Mouse (Mus musculus) inflammation-experienced regulatory T-cells, adult 6 months (primary cell): Measurements from ENCODE around the gene D930048N14Rik. TPM values are rescaled to one million over a fixed set of nuclear protein-coding genes. Genes with fewer than 3 reads are reported as not detected.
"Not testable (repeated sequence)": the region's sequence is repeated elsewhere in the genome, so short reads cannot be mapped to it uniquely, and the experiment has no call there.

ENCODE experiments used
- ATAC-seq: one replicate; pipeline ENCODE4 v1.8.0; 2017
- polyA plus RNA-seq, 3 experiments: library from polyadenylated mRNA; unstranded; fragments of 100-300 nt; shearing (Covaris generic); gene quantifications; one replicate each; pipeline ENCODE4 v1.2.1; 2017

D930048N14Rik gene
- polyA plus RNA-seq, 3 experiments from 2014 or later: 0.86 to 1.5 (median 1.0) TPM

DNA sequence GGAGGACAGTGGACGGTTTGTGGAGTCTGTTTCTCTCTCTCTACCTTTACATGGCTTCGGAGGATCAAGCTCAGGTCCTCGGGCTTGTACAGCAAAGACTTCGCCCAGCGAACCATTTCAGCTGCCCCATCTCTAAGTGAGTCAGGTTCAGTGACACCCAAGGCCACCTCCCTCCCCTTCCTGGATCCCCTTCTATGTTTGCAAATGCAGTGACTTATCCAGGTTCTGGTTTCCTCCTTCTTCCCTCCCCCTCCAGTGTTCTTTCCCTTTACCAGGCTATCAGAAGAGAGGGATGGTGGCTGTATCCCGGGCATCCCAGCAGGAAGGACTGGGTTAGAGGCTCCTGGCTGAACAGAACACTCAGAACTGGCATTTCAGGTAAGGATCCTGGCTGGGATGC, 3.0 kb downstream of the D930048N14Rik start:
- no peak for ATAC-seq

DNA sequence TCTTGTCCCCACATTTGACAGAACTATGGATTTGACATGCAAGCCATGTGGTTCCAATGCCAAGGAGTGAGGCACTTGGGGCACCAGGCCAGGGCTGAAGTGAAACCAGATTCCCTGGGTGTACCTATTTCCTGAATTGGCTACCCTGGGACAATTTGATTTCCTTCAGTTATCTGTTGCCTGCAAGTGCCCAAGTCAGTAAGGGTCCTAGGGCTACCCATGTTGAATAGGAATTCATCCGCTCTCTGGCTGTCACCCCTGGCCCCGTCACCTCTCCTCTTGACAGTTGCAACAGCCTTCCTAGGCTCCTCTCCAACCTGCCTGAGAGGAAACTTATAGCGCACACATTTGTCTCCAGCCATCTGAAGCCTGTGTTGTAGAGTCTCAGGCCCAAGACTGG, 4.1 kb downstream of the D930048N14Rik start:
- ATAC-seq: no peak

DNA sequence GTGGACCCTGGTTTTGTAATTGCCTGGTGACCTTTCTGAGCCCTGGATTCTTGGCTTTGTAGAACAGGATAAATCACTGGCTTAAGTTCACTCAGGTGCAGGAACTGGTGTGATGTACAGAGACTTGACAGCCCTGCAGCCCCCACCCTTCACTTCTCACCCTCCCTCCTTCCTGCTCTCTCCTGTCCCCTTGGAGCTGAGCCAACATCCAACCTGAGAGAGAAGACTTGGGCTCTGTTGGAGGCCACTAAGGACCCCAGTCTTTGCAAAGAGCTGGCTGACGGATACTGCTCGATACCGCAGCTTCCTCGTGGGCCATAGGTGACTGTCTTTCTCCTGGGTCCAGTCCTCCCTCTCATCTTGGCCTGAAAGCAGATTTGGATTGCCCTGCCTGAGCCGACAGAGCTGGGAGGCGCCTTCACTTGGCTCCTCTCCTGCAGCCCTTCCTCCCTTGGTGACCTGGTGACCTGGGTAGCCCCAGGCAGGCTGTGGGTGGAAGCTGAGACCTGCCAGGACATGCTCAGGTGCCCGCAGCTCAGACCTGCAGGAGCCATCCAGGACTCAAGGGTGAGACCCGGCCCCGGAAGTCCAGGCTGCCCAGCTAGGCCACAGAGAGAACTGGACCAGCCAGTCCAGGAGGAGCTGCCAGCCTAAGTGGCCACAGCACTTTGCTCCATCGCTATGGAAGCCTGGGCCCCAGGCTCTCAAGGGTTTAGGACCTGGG, 6.2 kb downstream of the D930048N14Rik start:
- ATAC-seq: no peak

DNA sequence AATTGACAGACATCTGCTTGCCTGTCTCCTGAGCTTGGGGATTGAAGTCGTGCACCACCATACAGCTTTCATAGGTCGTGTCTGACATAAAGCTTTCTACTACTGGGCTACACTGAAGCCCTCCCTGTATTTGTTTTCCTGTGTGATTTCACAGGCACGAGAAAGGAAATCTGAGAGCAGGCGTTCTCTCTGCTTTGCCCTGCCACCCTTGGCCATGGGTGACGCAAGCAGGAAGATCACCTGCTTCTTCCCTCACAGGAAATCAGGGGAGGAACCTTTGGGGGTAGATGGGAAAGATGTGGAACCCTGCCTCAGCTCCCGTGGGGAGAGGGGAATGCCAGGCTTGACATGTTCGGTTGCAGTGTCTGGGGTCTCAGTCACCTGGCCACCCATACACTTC, 7.5 kb downstream of the D930048N14Rik start:
- ATAC-seq: no peak

DNA sequence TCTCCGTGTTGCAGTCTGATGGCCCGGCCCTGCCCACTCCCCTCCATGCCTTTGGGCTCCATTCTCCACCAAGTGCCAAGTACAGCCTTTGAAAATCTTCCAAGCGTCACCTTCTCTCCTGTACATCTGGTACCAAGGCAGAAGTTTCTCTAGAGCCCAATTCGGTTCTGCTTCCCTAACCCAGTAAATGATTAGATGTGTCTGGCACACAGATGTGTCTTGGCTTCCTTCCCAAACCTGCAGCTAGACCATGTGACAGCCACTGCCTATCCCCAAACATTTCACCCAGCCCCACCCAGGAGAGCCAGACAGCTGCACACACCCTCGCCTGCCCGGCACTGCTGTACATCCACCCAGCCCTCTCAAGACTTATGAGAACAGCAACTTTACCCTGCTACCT, 8.0 kb downstream of the D930048N14Rik start:
- ATAC-seq: no peak

DNA sequence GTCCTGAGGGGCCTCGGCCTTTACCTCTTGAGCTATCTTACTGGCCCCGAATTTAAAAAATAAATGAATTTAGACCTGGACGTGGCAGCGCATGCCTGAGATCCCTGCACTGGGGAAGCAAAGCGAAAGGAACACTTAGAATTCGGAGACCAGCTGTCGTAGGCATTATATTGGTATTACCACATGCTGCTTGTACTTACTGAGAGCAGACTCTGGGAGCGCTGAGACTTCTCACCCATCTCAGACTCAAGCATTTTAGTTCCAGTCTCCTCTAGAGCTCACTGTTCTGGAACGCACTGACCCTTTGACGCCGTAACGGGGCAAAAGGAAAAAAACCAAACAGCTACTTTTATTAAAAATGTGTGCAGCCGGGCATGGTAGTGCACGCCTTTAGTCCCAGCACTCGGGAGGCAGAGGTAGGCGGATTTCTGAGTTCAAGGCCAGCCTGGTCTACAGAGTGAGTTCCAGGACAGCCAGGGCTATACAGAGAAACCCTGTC, 11.2 kb downstream of the D930048N14Rik start:
- no peak for ATAC-seq

DNA sequence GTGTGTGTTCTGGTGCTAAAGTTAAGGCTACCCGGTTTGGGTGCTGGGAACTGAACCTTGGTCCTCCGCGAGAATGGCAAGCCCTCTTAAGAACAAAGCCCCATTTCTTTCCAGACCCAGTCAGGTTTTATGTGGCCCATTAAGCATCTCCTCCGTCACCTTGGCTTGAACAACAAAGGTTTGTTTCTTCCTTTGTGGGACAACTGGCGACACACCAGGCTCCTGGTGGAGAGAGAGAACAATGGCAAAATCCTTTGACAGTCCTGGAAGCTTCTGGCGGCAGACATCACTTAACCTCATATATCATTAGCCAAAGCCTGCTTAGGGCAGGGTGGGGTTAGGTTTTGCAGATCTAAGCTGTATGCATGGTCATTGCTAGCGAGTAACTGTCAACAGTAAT, 11.9 kb downstream of the D930048N14Rik start:
- ATAC-seq: no peak

DNA sequence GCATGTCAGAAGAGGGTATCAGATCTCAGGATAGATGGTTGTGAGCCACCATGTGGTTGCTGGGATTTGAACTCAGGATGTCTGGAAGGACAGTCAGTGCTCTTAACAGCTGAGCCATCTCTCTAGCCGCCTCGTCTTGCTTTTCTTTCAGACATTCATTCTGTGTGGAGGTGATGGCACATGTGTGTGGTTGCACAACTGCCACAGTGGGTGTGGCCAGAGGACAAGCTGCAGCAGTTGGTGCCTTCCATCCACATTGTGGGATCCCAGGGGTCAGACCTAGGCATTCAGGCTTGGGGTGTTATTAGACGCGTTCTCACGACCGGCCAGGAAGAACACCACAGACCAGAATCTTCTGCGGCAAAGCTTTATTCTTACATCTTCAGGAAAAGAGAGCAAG, 14.0 kb downstream of the D930048N14Rik start:
- not testable (repeated sequence) for ATAC-seq

DNA sequence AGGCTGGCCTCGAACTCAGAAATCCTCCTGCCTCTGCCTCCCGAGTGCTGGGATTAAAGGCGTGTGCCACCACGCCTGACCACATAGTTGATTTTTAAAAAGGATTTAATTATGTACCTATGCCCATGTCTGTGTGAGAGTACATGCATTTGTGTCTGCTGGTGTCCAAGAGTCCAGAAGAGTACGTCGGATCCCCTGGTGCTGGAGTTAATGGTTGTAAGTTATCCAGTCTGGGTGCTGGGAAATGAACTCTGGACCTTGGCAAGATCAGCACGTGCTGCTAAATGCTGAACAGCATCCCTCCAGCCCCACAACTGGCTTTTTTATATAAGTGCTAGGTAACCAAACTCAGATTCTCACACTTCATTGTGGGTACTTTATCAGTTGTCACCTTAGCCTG, 20.1 kb downstream of the D930048N14Rik start:
- no peak for ATAC-seq

DNA sequence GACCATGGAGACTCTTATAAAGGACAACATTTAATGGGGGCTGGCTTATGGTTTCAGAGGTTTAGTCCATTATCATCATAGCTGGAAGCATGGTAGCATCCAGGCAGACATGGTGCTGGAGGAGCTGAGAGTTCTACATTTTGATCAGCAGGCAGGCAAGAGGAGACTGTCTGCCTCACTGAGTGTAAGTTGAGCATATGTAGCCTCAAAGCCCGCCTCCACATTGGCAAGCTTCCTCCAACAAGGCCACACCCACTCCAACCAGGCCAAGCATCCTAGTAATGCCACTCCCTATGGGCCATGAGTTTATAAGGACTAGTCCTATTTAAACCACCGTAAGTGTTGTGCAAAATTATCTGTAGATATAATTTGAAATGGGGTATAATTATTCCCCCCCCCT, 20.6 kb downstream of the D930048N14Rik start:
- ATAC-seq: no peak

DNA sequence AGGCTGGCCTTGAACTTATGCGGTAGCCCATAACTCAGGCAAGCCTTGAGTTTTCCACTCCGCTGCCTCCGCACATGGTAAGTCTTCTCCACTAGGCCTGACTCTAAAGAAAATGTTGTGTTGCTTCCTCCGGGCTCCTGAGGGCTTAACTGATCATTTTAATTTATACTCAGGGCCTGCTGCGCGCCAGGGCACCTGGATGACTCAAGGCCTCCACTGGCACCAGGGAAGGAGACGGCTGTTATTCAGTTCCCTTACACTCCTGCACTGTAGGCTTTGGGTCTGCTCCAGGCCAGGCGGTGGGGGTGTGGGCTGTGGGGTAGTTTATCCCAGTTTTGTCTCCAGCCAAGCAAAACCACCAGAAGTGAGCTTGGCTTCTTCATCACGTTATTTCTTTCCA, 22.5 kb downstream of the D930048N14Rik start:
- no peak for ATAC-seq

DNA sequence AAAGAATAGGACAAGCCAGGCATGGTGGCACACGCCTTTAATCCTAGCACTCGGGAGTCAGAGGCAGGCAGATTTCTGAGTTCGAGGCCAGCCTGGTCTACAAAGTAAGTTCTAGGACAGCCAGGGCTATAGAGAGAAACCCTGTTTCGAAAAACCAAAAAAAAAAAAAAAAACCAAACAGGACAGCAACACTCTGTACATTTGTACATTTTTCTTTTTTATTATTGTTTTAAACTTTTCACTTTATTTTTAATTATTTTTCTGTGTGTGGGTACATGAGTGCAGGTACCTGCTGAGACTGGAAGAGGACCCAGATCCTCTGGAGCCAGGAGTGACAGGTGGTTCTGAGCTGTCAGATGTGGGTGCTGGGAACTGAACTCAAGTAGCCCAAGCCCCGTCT, 24.6 kb downstream of the D930048N14Rik start:
- no peak for ATAC-seq

DNA sequence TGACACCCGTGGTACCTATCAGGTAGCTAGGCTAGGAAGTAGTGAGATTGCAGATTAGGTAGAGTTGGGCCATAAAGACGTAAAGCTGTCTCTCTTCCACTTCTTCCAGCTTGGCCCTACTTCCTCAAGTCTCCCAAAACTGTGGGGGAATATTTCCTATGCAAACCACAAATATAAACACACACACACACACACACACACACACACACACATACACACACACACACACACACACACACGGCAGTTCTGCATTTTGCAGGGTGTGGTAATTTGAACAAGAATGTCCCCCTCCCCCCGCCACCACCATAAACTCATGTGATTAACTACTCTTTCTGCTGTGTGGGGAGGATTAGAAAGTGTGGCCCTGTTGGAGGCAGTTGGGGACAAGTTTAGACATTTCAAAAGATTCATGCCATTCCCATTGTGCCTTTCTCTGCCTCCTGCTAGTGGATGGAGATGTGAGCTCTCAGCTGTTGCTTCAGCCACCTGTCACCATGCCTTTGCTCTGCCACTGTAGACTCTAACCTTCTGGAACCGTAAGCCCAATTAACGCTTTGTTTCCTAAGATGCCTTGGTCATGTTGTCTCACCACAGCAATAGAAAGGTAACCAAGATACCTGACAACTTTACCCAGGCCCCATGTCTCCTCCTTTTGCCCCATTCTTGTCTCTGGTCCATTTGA, 27.1 kb downstream of the D930048N14Rik start:
- no peak for ATAC-seq

DNA sequence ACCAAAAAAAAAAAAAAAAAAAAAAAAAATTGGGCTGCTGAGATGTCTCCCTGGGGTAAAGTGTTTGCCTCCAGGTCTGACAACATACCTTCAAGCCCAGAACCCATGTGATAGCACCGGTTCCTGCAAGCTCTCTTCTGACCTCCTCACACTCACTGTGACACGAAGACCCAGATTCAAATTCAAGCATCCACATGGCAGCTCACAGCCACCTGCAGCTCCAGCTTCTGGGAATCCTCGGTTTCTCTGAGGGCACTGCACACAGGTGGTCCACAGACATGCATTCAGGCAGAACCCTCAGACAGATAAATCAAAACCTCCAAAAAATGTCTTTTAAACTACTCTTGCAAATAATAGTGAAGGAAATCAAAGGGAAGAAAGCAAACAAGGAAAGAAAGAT, 28.7 kb downstream of the D930048N14Rik start:
- no peak for ATAC-seq

DNA sequence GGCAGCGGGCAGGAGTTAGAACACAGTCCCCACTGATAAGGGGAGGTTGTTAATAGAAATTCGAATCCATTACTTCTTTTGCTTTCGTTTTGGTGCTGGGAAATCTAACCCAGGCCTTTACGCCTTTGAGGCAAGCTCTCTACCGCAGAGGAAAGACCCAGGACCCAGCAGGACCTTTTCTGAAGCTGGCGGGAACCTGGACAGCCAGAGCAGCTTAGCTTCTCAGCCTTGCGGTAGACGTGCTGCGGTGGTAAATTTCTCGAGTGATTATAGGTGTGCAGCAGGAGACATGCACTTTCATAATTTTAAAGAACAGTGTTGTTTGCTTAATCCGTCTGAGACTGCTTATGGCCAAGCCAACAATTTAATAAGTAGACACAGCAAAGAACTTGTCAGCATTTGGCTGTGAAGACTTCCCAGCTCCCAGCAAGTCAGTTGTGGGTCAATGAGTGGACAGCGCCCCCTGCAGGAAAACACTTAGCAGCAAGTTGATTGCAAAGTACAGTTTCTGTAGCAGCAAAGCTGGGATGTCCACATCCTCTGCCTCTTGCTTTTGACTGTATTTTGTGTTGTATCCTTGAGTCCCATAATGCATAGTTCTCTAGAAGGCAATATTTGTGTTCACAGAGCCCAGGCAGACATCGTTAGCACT, 30.7 kb downstream of the D930048N14Rik start:
- peak; percentile 86 for ATAC-seq

DNA sequence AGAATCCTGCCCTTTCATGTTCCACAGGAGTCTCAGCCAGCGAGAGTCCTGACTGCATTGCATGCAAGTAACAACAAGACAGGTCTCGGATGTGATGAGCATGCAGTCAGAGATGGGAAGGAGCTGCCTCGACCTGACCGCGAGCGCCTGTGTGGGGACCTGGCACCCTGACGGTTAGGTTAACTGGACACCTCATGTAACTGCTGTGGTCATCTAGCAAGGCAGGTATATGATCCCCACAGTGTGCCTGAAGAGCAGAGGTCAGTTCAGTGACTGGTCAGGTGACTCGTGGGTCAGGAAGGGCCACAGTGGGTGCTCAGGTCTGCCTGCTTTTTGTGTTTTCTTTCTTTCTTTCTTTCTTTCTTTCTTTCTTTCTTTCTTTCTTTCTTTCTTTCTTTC, 31.2 kb downstream of the D930048N14Rik start:
- no peak for ATAC-seq

DNA sequence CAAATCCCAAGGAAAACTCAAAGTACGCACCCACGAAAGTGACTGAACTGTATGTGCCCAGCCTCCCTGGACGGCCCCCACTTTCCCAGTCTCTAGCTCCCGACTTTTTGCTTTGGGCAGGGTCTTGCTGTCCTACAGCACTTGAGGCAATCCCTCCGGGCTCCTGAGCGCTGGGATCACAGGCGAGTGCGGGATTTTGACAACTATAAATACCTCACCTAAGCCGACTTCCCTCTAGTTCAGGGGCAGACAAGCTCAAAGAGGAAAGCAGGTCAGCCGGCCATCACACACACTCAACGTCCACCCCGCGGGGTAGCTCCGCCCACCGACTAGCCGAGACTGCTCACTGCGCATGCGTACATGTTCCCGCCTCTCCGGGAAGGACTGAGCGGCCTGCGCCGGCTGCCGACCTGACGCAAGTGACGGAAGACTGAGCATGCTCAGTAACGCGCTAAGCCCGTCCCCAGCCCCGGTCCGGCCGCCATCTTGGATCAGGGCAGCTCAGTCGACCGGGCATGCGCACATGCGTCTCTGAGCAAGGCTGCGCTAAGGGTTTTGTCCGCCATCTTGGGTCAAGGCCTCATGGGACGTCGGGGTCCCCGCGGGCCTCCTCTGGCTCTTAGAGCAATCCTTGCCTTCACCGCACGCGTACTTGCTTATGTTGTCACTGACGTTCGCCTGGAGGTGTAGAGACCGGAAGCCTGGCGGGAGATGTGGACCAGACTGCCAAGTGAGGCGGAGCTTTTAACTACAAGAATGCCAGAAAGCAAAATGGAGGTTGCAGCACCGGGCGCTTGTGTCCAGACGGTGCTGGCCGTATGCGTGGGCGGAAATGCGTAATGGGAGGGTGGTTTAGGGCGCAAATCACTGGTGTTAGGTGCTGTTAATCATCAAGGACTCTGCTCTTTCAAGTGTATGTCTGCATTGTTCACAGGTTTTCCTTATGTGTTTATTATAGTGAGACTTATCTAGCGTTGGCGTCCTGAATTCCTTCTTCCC, 37.9 kb downstream of the D930048N14Rik start, which contains the start of gene 0610009B22Rik:
0610009B22Rik (minus strand) TSS at position 545 of the 999 bp plus-strand sequence.
- peak; percentile 89 for ATAC-seq

DNA sequence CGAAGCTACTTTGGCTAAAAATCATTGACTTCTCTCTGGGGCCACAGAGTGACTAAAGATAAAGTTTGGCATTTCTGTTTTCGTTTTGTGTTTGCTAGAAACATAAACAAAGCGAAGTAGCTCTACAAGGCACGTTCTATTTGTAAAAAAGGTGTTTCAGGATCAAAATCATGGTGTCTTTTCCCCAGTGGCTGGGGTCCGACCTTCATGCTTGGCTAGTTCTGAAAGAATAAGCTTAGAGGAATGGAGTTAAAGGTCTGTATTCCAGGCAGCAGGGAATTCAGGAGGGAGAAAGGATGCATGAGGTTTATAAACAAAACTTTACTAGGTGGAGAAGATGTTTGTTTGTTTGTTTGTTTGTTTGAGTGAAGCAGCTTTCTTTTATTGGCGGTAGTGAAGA, 38.6 kb downstream of the D930048N14Rik start:
- no peak for ATAC-seq

DNA sequence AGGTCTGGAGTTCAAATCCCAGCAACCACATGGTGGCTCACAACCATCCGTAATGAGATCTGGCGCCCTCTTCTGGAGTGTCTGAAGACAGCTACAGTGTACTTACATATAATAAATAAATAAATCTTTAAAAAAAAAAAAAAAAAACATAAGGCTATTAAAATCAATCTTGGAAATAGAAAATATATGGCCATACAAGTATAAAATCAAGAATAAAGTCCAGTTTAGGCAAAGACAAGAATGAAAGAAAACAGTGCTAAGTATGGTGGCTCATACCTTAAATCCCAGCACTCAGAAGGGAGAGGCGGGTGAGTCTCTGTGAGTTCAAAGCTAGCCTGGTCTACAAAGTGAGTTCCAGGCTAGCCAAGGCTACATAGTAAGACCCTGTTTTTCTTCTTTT, 39.8 kb downstream of the D930048N14Rik start:
- not testable (repeated sequence) for ATAC-seq

DNA sequence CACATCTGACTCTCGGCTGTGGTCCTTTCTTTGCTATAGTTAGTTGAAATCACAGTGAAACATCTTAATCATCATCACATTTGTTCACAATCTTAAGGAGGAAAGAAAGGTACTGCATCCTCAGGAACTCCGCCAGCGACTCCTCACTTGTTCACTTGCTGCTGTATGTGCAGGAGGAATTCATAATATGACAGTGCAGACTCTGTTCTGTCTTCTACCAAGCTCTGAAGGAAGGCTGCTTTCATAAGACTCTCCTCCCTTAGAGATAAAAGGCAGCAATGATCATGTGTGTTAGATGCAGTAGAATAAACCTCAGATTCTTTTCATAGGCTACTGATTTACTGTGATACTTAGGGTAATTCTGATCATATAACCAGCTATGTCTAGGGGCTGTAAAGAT, 44.2 kb downstream of the D930048N14Rik start:
- no peak for ATAC-seq

DNA sequence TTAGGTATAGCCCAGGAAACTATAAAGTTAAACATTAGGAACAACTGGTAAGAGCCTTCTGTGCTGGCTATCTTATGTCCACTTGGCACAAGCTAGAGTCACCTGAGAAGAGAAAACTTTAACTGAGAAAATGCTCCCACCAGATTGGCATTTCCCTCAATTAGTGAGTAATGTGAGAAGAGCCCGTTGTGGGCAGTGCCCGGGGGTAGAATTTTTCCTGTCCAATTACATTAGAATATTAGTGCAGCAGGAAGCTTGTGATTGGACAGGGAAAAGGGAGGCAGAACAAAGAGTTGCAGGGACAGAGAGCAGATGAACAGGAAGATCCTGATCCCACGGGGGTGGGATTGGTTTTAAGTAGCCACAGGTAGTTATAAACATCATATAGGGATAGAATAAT, 52.1 kb downstream of the D930048N14Rik start:
- no peak for ATAC-seq

DNA sequence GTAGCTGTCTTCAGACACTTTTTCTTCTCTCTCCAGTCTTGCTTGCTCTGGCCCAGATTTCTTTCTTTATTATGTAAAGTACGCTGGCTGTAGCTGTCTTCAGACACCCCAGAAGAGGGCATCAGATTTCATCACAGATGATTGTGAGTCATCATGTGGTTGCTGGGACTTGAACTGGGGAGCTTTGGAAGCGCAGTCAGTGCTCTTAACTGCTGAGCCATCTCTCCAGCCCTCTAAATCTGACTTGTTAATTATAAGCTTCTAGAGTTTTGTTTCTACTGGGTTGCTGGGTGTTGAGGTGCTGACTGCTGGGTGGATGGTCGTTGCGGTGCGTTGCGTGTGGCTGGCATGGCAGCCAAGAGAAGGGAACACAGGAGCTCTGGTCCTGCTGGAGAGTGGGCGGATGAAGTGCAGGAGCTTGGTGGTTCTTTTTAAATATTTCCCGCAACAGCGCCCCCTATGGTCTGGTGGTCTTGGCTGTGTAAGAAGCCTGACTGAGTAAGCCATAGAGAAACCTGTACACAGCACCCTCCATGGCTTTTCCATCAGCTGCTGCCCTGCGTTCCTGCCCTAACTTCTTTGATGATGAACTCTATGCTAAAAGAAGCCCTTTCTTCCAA, 52.7 kb downstream of the D930048N14Rik start:
- no peak for ATAC-seq
